Mouse (Mus musculus) bone marrow macrophage, adult 2 months (primary cell): ENCODE results near the gene Gsk3b. TPM values are rescaled to one million over a fixed set of nuclear protein-coding genes. Genes with fewer than 3 reads are reported as not detected.
A peak's percentile ranks its signal among the peaks of the same experiment; 100 is the strongest.

ENCODE experiments used
- H3K27ac ChIP-seq: 2 replicates; pipeline ENCODE4 v1.5.1; 2012; ENCODE audit warnings: low read depth, low read length; ENCODE audit not compliant: insufficient read depth
- H3K4me1 ChIP-seq: 2 replicates; pipeline ENCODE4 v1.6.1; 2012; ENCODE audit warnings: low read length; ENCODE audit not compliant: control insufficient read depth, insufficient read depth
- H3K4me3 ChIP-seq: 2 replicates; pipeline ENCODE4 v1.5.1; 2012; ENCODE audit warnings: mild to moderate bottlenecking, low read length, moderate library complexity; ENCODE audit not compliant: insufficient read depth
- CTCF ChIP-seq: IDR thresholded peaks from 2 replicates; pipeline ENCODE4 v1.5.1; 2012; ENCODE audit warnings: low read depth, mild to moderate bottlenecking, low read length, moderate library complexity
- POLR2A ChIP-seq: IDR thresholded peaks from 2 replicates; pipeline ENCODE4 v1.6.1; 2012; ENCODE audit warnings: mild to moderate bottlenecking, low read depth, low read length, borderline replicate concordance
- polyA plus RNA-seq: library from polyadenylated mRNA; stranded (reverse); fragments of >200 nt; gene quantifications from 2 replicates; pipeline ENCODE4 v1.2.4, GENCODE M21; 2012; ENCODE audit not compliant: missing spikeins, insufficient read depth, insufficient read length

The Gsk3b gene
- polyA plus RNA-seq, 1 experiment: 39.2 TPM

DNA sequence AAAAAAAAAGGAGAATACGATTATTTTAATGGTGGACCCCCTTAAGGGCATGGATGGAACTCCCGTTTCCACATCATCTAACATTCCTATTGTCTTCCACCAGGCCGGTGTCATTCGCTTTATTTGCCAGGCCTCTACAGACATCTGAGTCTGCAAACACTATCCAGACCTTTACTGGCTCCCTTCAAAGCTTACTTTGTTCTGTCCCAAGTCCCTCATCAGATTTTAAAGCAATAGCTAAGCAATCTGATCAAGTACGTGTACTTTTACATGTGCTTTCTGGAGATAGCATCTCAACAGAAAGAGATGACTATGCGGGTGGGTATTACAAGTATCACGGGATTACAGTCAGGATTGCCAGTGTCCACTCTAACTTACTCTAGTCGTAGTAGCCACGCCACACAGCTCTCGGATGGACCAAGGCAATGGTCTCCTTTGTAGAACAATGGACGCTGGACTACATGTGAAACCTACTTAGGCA is 1.1 kb upstream of the Gsk3b start:
- Histone ChIP-seq H3K27ac (peak overlapping the region; percentile 86), H3K4me3 (peak overlapping the region; percentile 69), H3K4me1 (peaks cover 3% of the 10 kb centered on the region)
- no peak for TF ChIP-seq POLR2A
- TF ChIP-seq CTCF: no peak

DNA sequence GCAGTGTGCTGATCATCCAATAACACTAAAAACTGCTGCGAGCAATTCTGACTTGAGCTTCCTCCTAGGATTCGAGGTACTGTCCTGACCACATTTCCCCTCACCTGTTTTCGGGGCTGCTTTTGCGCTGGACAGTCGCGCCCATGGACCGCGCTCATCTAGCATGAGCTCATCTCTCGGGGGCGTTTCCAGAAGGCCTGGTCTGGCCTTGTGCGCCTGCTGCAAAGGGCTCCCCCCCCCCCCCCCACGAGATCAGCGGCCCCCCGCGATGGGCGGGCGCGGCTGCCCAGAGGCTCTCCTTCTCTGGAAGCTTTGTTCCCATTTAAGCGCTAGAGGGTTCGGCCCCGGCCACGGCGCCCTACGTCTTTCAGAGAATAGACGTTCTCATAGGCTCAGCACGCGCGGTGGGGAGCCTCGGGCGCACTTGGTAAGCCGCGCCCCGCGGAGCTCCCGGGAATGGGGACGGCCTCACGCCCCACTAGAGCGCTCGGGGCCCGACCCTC is 624 bp upstream of the Gsk3b start:
- Histone ChIP-seq H3K27ac (peak overlapping the region; percentile 86), H3K4me1 (peaks cover 3% of the 10 kb centered on the region), H3K4me3 (peak overlapping the region; percentile 69)
- TF ChIP-seq POLR2A (no peak), CTCF (no peak)

DNA sequence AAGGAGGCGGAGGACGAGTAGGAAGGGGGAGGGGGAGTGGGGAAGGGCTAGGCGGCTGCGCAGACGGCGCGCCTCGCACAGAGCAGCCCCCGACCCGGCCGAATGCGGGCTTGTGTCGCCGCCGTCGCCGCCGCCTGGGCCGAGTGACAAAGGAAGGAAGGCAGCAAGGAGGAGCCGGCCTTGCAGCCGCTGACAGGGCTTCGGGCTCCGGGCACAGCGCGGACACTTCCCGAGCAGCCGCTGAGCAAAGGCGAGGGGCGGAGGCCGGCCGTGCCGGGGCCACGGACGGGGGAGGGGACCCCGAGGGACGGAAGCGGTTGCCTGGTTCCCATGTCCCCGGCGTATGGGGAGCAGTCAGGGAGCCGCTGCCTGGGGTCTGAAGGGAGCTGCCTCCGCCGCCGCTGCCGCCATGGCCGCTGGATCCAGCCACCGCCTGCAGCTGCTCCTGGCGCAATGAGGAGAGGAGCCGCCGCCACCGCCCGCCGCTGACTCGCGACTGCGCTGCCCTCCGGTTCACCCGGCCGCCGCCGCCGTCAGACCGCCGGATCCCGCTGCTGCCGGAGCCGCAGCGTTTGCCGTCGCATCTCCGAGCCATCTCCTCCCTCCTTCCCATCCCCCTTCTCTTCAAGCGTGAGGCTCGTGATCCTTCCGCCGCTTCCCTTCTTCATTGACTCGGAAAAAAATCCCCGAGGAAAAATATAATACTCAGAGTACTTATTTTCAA is 808 bp downstream of the Gsk3b start:
- Histone ChIP-seq H3K27ac (peak overlapping the region; percentile 91), H3K4me3 (peak overlapping the region; percentile 76), H3K4me1 (peaks cover 12% of the 10 kb centered on the region)
- TF ChIP-seq CTCF: no peak
- no peak for TF ChIP-seq POLR2A

DNA sequence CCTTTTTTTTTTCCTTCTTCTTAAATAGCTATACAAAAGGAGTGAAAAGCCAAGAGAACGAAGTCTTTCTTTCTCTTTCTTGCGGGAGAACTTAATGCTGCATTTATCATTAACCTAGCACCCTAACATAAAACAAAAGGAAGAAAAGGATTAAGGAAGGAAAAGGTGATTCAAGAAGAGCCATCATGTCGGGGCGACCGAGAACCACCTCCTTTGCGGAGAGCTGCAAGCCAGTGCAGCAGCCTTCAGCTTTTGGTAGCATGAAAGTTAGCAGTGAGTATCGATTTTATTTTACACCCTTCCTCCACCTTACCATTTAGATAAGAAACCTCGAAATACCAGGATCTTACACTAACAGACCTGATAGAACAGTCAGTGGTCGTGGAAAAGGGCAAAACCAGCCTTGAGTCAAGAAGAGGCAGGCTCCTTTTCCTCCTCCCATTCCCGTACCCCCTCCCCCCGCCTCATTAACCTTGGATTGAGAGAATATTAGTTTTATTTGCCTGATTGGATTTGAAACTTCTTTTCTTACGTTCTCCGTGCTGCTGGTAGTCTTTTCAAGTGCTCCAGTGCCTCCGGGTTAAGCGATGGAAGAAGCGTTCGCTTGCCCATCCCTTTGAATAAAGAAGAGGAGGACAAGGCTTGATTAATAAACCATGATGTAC is 1.7 kb downstream of the Gsk3b start:
- Histone ChIP-seq H3K27ac (peak overlapping the region; percentile 45), H3K4me3 (peak overlapping the region; percentile 79), H3K4me1 (peaks cover 19% of the 10 kb centered on the region)
- TF ChIP-seq POLR2A (no peak), CTCF (no peak)

DNA sequence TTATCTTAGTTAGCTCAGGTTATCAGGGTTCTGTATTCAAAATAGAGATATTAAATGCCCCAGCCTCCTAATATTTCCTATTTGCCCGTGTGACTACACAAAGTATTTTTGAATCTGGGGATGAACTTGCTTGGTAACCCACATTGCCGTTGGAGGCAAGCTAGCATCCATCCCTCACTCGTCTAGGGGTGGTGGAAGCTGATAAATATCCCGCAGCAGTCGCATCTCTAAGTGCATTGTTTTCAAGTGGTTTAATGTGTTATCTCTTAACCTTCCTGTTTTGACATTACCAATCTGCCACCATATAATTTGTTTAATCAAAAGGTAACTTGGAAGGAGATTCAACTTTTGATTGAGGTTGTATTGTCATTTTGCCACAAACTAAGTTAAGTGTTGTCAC is 2.2 kb downstream of the Gsk3b start:
- TF ChIP-seq CTCF (no peak), POLR2A (no peak)
- Histone ChIP-seq H3K4me1 (peaks cover 23% of the 10 kb centered on the region), H3K4me3 (peak overlapping the region; percentile 79), H3K27ac (no peak overlapping the region; the same call in 1 of the 2 replicates)

DNA sequence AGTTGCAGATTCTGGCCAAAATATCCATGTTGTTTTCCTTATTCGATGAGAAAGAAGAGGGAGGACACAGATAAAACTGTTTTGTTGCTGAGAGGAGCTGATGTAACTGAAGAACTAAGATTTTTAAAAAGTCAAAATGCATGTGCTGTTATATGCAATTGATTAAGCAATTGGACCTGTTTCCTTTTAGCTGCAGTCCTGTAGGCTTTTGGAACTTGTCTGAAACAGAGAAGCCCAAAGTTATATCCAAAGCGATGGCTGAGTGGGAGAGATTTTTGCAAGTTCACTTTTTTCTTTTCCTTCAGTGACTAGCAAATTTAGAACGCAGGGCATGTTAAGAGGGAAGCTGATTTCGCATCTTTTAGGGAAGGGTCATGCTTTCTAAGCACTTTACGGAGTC is 2.9 kb downstream of the Gsk3b start:
- Histone ChIP-seq H3K4me3 (peak overlapping the region; percentile 49), H3K27ac (no peak overlapping the region), H3K4me1 (peaks cover 23% of the 10 kb centered on the region)
- TF ChIP-seq CTCF (no peak), POLR2A (no peak)

DNA sequence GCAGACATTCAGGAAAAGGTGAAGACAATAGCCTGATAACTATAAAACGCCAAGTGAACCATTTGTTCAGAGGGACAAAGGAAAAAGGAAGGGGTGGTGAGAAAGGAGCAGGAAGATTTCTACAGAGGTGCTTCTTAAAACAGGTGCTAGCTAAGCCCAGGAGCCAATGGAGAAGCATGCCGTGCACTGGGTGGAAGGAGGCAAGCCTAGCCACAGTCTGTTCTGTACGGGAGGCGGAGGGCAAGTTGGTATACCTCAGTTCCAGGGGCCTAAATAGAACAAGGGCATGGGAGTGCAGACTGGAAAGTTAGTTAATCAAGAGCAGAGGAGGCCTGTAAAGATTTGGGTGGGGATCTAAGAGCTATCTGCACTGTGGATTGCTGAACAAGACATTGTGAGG is 3.8 kb downstream of the Gsk3b start:
- peak overlapping the region; percentile 55 for H3K27ac ChIP-seq
- TF ChIP-seq CTCF: no peak
- no peak for TF ChIP-seq POLR2A

DNA sequence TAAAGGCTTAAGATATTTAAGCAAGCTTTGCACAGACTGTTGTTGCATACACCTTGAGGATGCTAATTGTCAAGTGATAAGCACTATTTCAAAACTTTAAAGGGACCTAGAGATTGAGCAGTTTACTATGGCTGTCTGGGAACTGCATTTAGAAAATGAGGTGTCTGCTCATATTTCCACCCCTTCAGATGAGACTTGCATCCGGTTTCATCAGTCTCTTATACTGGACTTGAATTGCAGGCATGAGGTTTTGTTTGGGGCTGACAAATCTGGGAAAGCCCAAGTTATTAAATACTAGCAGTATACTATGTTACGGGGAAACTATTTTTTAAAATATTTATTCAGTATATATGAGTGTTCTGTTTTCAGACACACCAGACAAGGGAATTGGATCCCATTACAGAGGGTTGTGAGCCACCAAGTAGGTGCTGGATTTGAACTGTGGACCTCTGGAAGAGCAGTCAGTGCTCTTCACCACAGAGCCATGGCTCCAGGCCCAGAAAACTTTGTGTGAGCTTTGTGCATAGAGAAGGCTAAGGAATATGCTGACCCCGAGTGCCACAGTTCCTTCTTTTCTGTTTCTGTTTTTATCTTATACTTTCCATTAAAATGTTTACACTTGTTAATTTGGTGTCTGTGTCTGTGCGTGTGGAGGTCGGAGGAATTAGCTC is 6.5 kb downstream of the Gsk3b start:
- H3K27ac ChIP-seq: no peak overlapping the region
- peaks cover 19% of the 10 kb centered on the region for H3K4me1 ChIP-seq
- no peak overlapping the region for H3K4me3 ChIP-seq
- TF ChIP-seq CTCF: no peak
- TF ChIP-seq POLR2A: no peak

More for the DNA sequence above, 3.8 kb downstream of the Gsk3b start:
- H3K4me1 ChIP-seq: peaks cover 19% of the 10 kb centered on the region
- peak overlapping the region; percentile 71 for H3K4me3 ChIP-seq

DNA sequence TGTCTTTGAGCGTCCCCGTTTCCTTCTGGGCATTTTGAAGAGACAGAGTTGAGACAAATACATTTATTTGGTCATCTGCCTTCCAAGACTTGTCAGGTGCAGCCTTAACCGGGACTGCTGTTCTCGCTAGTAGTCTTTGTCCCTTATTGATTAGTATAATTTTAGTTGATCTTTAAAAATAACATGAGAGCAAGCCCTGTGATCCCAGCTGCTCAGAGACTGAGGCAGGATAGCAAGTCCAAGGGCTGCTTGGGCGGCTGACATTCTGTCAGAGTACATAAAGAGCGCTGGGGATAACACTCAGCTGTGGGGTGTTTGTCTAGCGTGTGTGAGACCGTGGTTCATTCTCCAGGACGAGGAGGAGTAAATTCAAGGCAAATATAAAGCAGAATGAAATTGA is 8.7 kb downstream of the Gsk3b start:
- no peak overlapping the region for H3K27ac ChIP-seq
- no peak for TF ChIP-seq CTCF
- no peak for TF ChIP-seq POLR2A
- peaks cover 19% of the 10 kb centered on the region for H3K4me1 ChIP-seq
- no peak overlapping the region for H3K4me3 ChIP-seq
